Mouse (Mus musculus) monocyte, adult 59 days (primary cell): ENCODE results near the gene Vmn2r117. TPM values are rescaled to one million over a fixed set of nuclear protein-coding genes. Genes with fewer than 3 reads are reported as not detected.

Source experiments
- total RNA-seq, 2 experiments: library from RNA; stranded (reverse); gene quantifications; one replicate each; pipeline ENCODE4 v1.2.4; 2023

Gene Vmn2r117
- total RNA-seq = not detected

GRCm38 (mm10) chr17:23479599-23479998 lies at the start of gene Vmn2r117:
Gene Vmn2r117 (minus strand): TSS chr17:23479699.

Other genes starting within 250 kb of the Vmn2r117 start
- not detected for gene Vmn2r114, start 167.2 kb downstream of the Vmn2r117 start, total RNA-seq
- not detected for gene Vmn2r115, start 136.0 kb downstream of the Vmn2r117 start, total RNA-seq
- gene Vmn2r116, start 95.1 kb downstream of the Vmn2r117 start, total RNA-seq = not detected
- 1 to 10 TPM; 3.9 TPM for gene Zfp213, start 84.5 kb upstream of the Vmn2r117 start, total RNA-seq
- not detected for gene Zfp13, start 119.8 kb upstream of the Vmn2r117 start, total RNA-seq
- not detected for gene Zscan10, start 121.2 kb upstream of the Vmn2r117 start, total RNA-seq
- gene Mmp25, start 165.6 kb upstream of the Vmn2r117 start, total RNA-seq = 1 to 10 TPM; 3.0 to 3.1 TPM
- not detected for gene Bicdl2, start 180.8 kb upstream of the Vmn2r117 start, total RNA-seq
- 10 to 100 TPM; 53.4 to 61.5 TPM for gene Hcfc1r1, start 193.9 kb upstream of the Vmn2r117 start, total RNA-seq
- gene Thoc6, start 194.2 kb upstream of the Vmn2r117 start, total RNA-seq = 10 to 100 TPM; 17.4 to 24.2 TPM
- gene Tnfrsf12a, start 197.8 kb upstream of the Vmn2r117 start, total RNA-seq = 10 to 100 TPM; 20.6 to 32.5 TPM
- gene Cldn6, start 199.6 kb upstream of the Vmn2r117 start, total RNA-seq = not detected
- gene Cldn9, start 204.3 kb upstream of the Vmn2r117 start, total RNA-seq = not detected
- not detected for gene 1520401A03Rik, start 243.1 kb upstream of the Vmn2r117 start, total RNA-seq
- gene Pkmyt1, start 246.6 kb upstream of the Vmn2r117 start, total RNA-seq = 1 to 10 TPM; 3.3 to 3.7 TPM